Mouse (Mus musculus): ENCODE results near the gene Pop5.

Gene Pop5

GRCm38 (mm10) chr5:115235786-115236263, at the start of gene Pop5:
Gene Pop5 (plus strand): TSS chr5:115235836.
- DNase-seq: peak; percentile 75 to 92

GRCm38 (mm10) chr5:115186371-115187073, 49.1 kb upstream of the Pop5 start:
- DNase-seq: no peak

GRCm38 (mm10) chr5:115187188-115188131, 48.2 kb upstream of the Pop5 start:
- peak; percentile 89 to 96 for DNase-seq

- DNase-seq: peak; percentile 27 to 50
Measured at GRCm38 (mm10) chr5:115188824-115189223, 46.8 kb upstream of the Pop5 start.

GRCm38 (mm10) chr5:115190081-115190480, 45.6 kb upstream of the Pop5 start:
- no peak for DNase-seq

- no peak for DNase-seq
Measured at GRCm38 (mm10) chr5:115191880-115192827, 43.5 kb upstream of the Pop5 start.

- no peak for DNase-seq
Measured at GRCm38 (mm10) chr5:115192828-115193195, 42.8 kb upstream of the Pop5 start.

GRCm38 (mm10) chr5:115193226-115193625, 42.4 kb upstream of the Pop5 start:
- DNase-seq: peak; percentile 60 to 82

GRCm38 (mm10) chr5:115193669-115194625, 41.7 kb upstream of the Pop5 start, which contains the start of gene Cabp1:
Gene Cabp1 (minus strand): TSS chr5:115194381.
- DNase-seq: peak in 1 of 2 experiments; percentile 26

GRCm38 (mm10) chr5:115194626-115195221, 40.9 kb upstream of the Pop5 start:
- DNase-seq: no peak

GRCm38 (mm10) chr5:115203735-115204561, 31.7 kb upstream of the Pop5 start:
- DNase-seq: no peak

GRCm38 (mm10) chr5:115204562-115205311, 30.9 kb upstream of the Pop5 start:
- peak; percentile 35 to 45 for DNase-seq

- DNase-seq: no peak
Measured at GRCm38 (mm10) chr5:115207244-115207643, 28.4 kb upstream of the Pop5 start.

GRCm38 (mm10) chr5:115207892-115208291, 27.7 kb upstream of the Pop5 start:
- no peak for DNase-seq

- DNase-seq: no peak
Measured at GRCm38 (mm10) chr5:115208601-115209000, 27.0 kb upstream of the Pop5 start.

- DNase-seq: peak in 1 of 2 experiments; percentile 39
Measured at GRCm38 (mm10) chr5:115210380-115210779, 25.3 kb upstream of the Pop5 start.

GRCm38 (mm10) chr5:115212451-115212850, 23.2 kb upstream of the Pop5 start:
- no peak for DNase-seq

GRCm38 (mm10) chr5:115212861-115213260, 22.8 kb upstream of the Pop5 start:
- no peak for DNase-seq

- no peak for DNase-seq
Measured at GRCm38 (mm10) chr5:115214864-115215263, 20.8 kb upstream of the Pop5 start.

All from kidney, adult 8-10 months (tissue).